Mouse (Mus musculus): ENCODE data around the gene Tcf7l2. TPM values are rescaled to one million over a fixed set of nuclear protein-coding genes. Genes with fewer than 3 reads are reported as not detected.

Tcf7l2 gene
- total RNA-seq, 1 experiment = 3.0 TPM

GRCm38 (mm10) chr19:55926858-55927673 is 185.4 kb downstream of the Tcf7l2 start:
- H3K36me3 ChIP-seq (ENCODE audit: control insufficient read depth, insufficient read depth, low read length, poor library complexity, severe bottlenecking) = no peaks in the 10 kb centered on the region; the same call in 1 of the 2 replicates
- no peak overlapping the region for H3K4me3 ChIP-seq (ENCODE audit: insufficient read depth in 1 of 2, low read depth in 1 of 2, low read length in 2 of 2, poor library complexity in 1 of 2, severe bottlenecking in 1 of 2)
- in situ Hi-C loops (cut with MboI; ENCODE audit: low sequenced_read_pairs in 2 of 2, unreplicated experiment in 2 of 2) = no loop called here
- H3K9ac ChIP-seq (ENCODE audit: insufficient read depth, low read depth, low read length, poor library complexity, severe bottlenecking) = no peak overlapping the region
- H3K9me3 ChIP-seq (ENCODE audit: control insufficient read depth, insufficient read depth, low read depth, low read length) = no peaks in the 10 kb centered on the region
- TF ChIP-seq HCFC1 (IDR thresholded peaks at IDR 0.05; ENCODE audit: borderline replicate concordance, insufficient read depth, low read length) = no peak
- no peak for TF ChIP-seq CHD2 (IDR thresholded peaks at IDR 0.05; ENCODE audit: low read depth, low read length)
- no peak for TF ChIP-seq ZC3H11A (IDR thresholded peaks at IDR 0.05; ENCODE audit: borderline replicate concordance, low read depth, low read length)
- no peak for TF ChIP-seq ZNF384 (IDR thresholded peaks at IDR 0.05; ENCODE audit: low read depth, low read length)
- TF ChIP-seq MAFK (IDR thresholded peaks at IDR 0.05; ENCODE audit: insufficient read depth, low read depth, low read length) = no peak
- DNase-seq (ENCODE audit: low read depth, low spot score) = no peak
- H3K27ac ChIP-seq (ENCODE audit: insufficient read depth, low read depth, low read length, poor library complexity, severe bottlenecking) = no peak overlapping the region
- H3K4me1 ChIP-seq (ENCODE audit: control insufficient read depth in 2 of 2, insufficient read depth in 2 of 2, low read length in 2 of 2, poor library complexity in 1 of 2) = peaks cover 3 to 22% of the 10 kb centered on the region in 2 experiments; a peak in 2 of 4 replicates

GRCm38 (mm10) chr19:55927674-55928061 is 186.0 kb downstream of the Tcf7l2 start:
- no peak for DNase-seq (ENCODE audit: low read depth, low spot score)
- Histone ChIP-seq H3K9me3 (ENCODE audit: control insufficient read depth, insufficient read depth, low read depth, low read length) (no peaks in the 10 kb centered on the region), H3K27ac (ENCODE audit: insufficient read depth, low read depth, low read length, poor library complexity, severe bottlenecking) (no peak overlapping the region), H3K36me3 (ENCODE audit: control insufficient read depth, insufficient read depth, low read length, poor library complexity, severe bottlenecking) (no peaks in the 10 kb centered on the region), H3K4me3 (ENCODE audit: insufficient read depth in 1 of 2, low read depth in 1 of 2, low read length in 2 of 2, poor library complexity in 1 of 2, severe bottlenecking in 1 of 2) (no peak overlapping the region), H3K9ac (ENCODE audit: insufficient read depth, low read depth, low read length, poor library complexity, severe bottlenecking) (no peak overlapping the region), H3K4me1 (ENCODE audit: control insufficient read depth in 2 of 2, insufficient read depth in 2 of 2, low read length in 2 of 2, poor library complexity in 1 of 2) (peaks cover 3 to 22% of the 10 kb centered on the region in 2 experiments; a peak in 2 of 4 replicates)
- in situ Hi-C loops (cut with MboI; ENCODE audit: low sequenced_read_pairs in 2 of 2, unreplicated experiment in 2 of 2) = no loop called here
- TF ChIP-seq ZC3H11A (IDR thresholded peaks at IDR 0.05; ENCODE audit: borderline replicate concordance, low read depth, low read length) = no peak
- TF ChIP-seq ZNF384 (IDR thresholded peaks at IDR 0.05; ENCODE audit: low read depth, low read length) = no peak
- no peak for TF ChIP-seq MAFK (IDR thresholded peaks at IDR 0.05; ENCODE audit: insufficient read depth, low read depth, low read length)
- no peak for TF ChIP-seq CHD2 (IDR thresholded peaks at IDR 0.05; ENCODE audit: low read depth, low read length)
- TF ChIP-seq HCFC1 (IDR thresholded peaks at IDR 0.05; ENCODE audit: borderline replicate concordance, insufficient read depth, low read length) = no peak

GRCm38 (mm10) chr19:55928674-55929073 is 187.1 kb downstream of the Tcf7l2 start:
- TF ChIP-seq CHD2 (IDR thresholded peaks at IDR 0.05; ENCODE audit: low read depth, low read length) (no peak), HCFC1 (IDR thresholded peaks at IDR 0.05; ENCODE audit: borderline replicate concordance, insufficient read depth, low read length) (no peak)
- Histone ChIP-seq H3K4me1 (ENCODE audit: control insufficient read depth in 2 of 2, insufficient read depth in 2 of 2, low read length in 2 of 2, poor library complexity in 1 of 2) (peaks cover 3 to 22% of the 10 kb centered on the region in 2 experiments; a peak in 2 of 4 replicates), H3K27ac (ENCODE audit: insufficient read depth, low read depth, low read length, poor library complexity, severe bottlenecking) (no peak overlapping the region), H3K4me3 (ENCODE audit: insufficient read depth in 1 of 2, low read depth in 1 of 2, low read length in 2 of 2, poor library complexity in 1 of 2, severe bottlenecking in 1 of 2) (no peak overlapping the region), H3K9me3 (ENCODE audit: control insufficient read depth, insufficient read depth, low read depth, low read length) (no peaks in the 10 kb centered on the region), H3K9ac (ENCODE audit: insufficient read depth, low read depth, low read length, poor library complexity, severe bottlenecking) (no peak overlapping the region), H3K36me3 (ENCODE audit: control insufficient read depth, insufficient read depth, low read length, poor library complexity, severe bottlenecking) (no peaks in the 10 kb centered on the region)
- DNase-seq (ENCODE audit: low read depth, low spot score) = no peak
- in situ Hi-C loops (cut with MboI; ENCODE audit: low sequenced_read_pairs in 2 of 2, unreplicated experiment in 2 of 2) = no loop called here

GRCm38 (mm10) chr19:55931642-55932041 is 190.0 kb downstream of the Tcf7l2 start:
- in situ Hi-C loops (cut with MboI; ENCODE audit: low sequenced_read_pairs in 2 of 2, unreplicated experiment in 2 of 2) = no loop called here
- Histone ChIP-seq H3K27ac (ENCODE audit: insufficient read depth, low read depth, low read length, poor library complexity, severe bottlenecking) (no peak overlapping the region), H3K9ac (ENCODE audit: insufficient read depth, low read depth, low read length, poor library complexity, severe bottlenecking) (peak overlapping the region; percentile 9; the same call in 1 of the 2 replicates), H3K36me3 (ENCODE audit: control insufficient read depth, insufficient read depth, low read length, poor library complexity, severe bottlenecking) (no peaks in the 10 kb centered on the region), H3K9me3 (ENCODE audit: control insufficient read depth, insufficient read depth, low read depth, low read length) (no peaks in the 10 kb centered on the region), H3K4me3 (ENCODE audit: insufficient read depth in 1 of 2, low read depth in 1 of 2, low read length in 2 of 2, poor library complexity in 1 of 2, severe bottlenecking in 1 of 2) (peak overlapping the region; percentile 33 to 62), H3K4me1 (ENCODE audit: control insufficient read depth in 2 of 2, insufficient read depth in 2 of 2, low read length in 2 of 2, poor library complexity in 1 of 2) (peaks cover 0 to 17% of the 10 kb centered on the region in 2 experiments; a peak in 2 of 4 replicates)
- TF ChIP-seq ZNF384 (IDR thresholded peaks at IDR 0.05; ENCODE audit: low read depth, low read length) (no peak), ZC3H11A (IDR thresholded peaks at IDR 0.05; ENCODE audit: borderline replicate concordance, low read depth, low read length) (no peak)
- DNase-seq (ENCODE audit: low read depth, low spot score) = no peak

Data from ES-E14 (cell line).